Mouse (Mus musculus) MEL (cell line): ENCODE results near the gene Arhgap20. TPM values are rescaled to one million over a fixed set of nuclear protein-coding genes. Genes with fewer than 3 reads are reported as not detected.

Experiments used
- DNase-seq: peaks from one replicate; pipeline ENCODE4 v3.0.0; 2011; ENCODE audit warnings: low read depth, low spot score
- H3K27ac ChIP-seq: 2 replicates; pipeline ENCODE4 v1.5.1; 2012; ENCODE audit warnings: low read depth, mild to moderate bottlenecking, control low read depth, low read length, moderate library complexity; ENCODE audit not compliant: control insufficient read depth
- H3K27me3 ChIP-seq, 2 experiments: fragments of 150-350 bp in 1 of 2; sonication (generic) in 1 of 2; 2 replicates each; pipeline ENCODE4 v1.6.1; 2012; ENCODE audit warnings: low read length in 2 of 2, mild to moderate bottlenecking in 2 of 2, improper control_type of control experiment in 1 of 2, moderate library complexity in 1 of 2; ENCODE audit not compliant: insufficient read depth in 2 of 2, control insufficient read depth in 1 of 2
- H3K36me3 ChIP-seq, 2 experiments: 2 replicates each; pipeline ENCODE4 v1.6.1; 2012 to 2014; ENCODE audit warnings: low read length in 2 of 2, improper control_type of control experiment in 1 of 2, inconsistent platforms in 1 of 2, mild to moderate bottlenecking in 1 of 2; ENCODE audit not compliant: insufficient read depth in 2 of 2, control insufficient read depth in 1 of 2
- H3K4me1 ChIP-seq, 2 experiments: fragments of 150-350 bp in 1 of 2; sonication (generic) in 1 of 2; 2 replicates each; pipeline ENCODE4 v1.6.1; 2012; ENCODE audit warnings: low read length in 2 of 2, improper control_type of control experiment in 1 of 2, mild to moderate bottlenecking in 1 of 2; ENCODE audit not compliant: insufficient read depth in 2 of 2, control insufficient read depth in 1 of 2
- H3K4me3 ChIP-seq, 2 experiments: fragments of 150-350 bp in 1 of 2; sonication (generic) in 1 of 2; 2 replicates each; pipeline ENCODE4 v1.5.1; 2012; ENCODE audit warnings: low read depth in 2 of 2, low read length in 2 of 2, mild to moderate bottlenecking in 2 of 2, moderate library complexity in 2 of 2, control low read depth in 1 of 2, improper control_type of control experiment in 1 of 2; ENCODE audit not compliant: control insufficient read depth in 1 of 2, insufficient read depth in 1 of 2
- H3K79me2 ChIP-seq: 2 replicates; pipeline ENCODE4 v1.6.1; 2012; ENCODE audit warnings: mild to moderate bottlenecking, low read length, moderate library complexity; ENCODE audit not compliant: control insufficient read depth, poor library complexity, insufficient read depth
- H3K9ac ChIP-seq: 2 replicates; pipeline ENCODE4 v1.6.1; 2012; ENCODE audit warnings: low read depth, mild to moderate bottlenecking, control low read depth, low read length, moderate library complexity; ENCODE audit not compliant: control insufficient read depth, poor library complexity, severe bottlenecking
- H3K9me3 ChIP-seq: fragments of 150-350 bp; sonication (generic); replicated peaks from 2 replicates; pipeline ENCODE4 v1.6.1; 2012; ENCODE audit warnings: mild to moderate bottlenecking, low read length, improper control_type of control experiment, moderate library complexity; ENCODE audit not compliant: insufficient read depth
- CHD1 ChIP-seq: IDR thresholded peaks from 2 replicates; pipeline ENCODE4 v1.6.1; 2012; ENCODE audit warnings: low read depth, mild to moderate bottlenecking, inconsistent platforms, low read length, improper control_type of control experiment
- CHD2 ChIP-seq: IDR thresholded peaks from 2 replicates; pipeline ENCODE4 v1.6.1; 2011; ENCODE audit warnings: low read length, improper control_type of control experiment
- CTCF ChIP-seq, 3 experiments: IDR thresholded peaks in 2 of 3; conservative IDR thresholded peaks in 1 of 3; 2 replicates each; pipeline ENCODE4 v1.5.1; 2011 to 2012; ENCODE audit warnings: low read length in 3 of 3, low read depth in 2 of 3, mild to moderate bottlenecking in 2 of 3, improper control_type of control experiment in 1 of 3, inconsistent platforms in 1 of 3, mixed read lengths in 1 of 3, moderate library complexity in 1 of 3; ENCODE audit not compliant: control insufficient read depth in 1 of 3, insufficient read depth in 1 of 3, poor library complexity in 1 of 3, severe bottlenecking in 1 of 3
- ELF1 ChIP-seq: IDR thresholded peaks from 2 replicates; pipeline ENCODE4 v1.6.1; 2014; ENCODE audit warnings: low read depth, mild to moderate bottlenecking, inconsistent platforms, low read length, improper control_type of control experiment, moderate library complexity
- EP300 ChIP-seq, 2 experiments: IDR thresholded peaks; 2 replicates each; pipeline ENCODE4 v1.6.1; 2011; ENCODE audit warnings: improper control_type of control experiment in 2 of 2, low read length in 2 of 2, low read depth in 1 of 2, mild to moderate bottlenecking in 1 of 2
- ETS1 ChIP-seq: IDR thresholded peaks from 2 replicates; pipeline ENCODE4 v1.6.1; 2012; ENCODE audit warnings: low read depth, mild to moderate bottlenecking, inconsistent platforms, low read length, improper control_type of control experiment, moderate library complexity
- GABPA ChIP-seq: IDR thresholded peaks from 2 replicates; pipeline ENCODE4 v1.6.1; 2012; ENCODE audit warnings: low read depth, mild to moderate bottlenecking, inconsistent platforms, low read length, improper control_type of control experiment, moderate library complexity
- GATA1 ChIP-seq: IDR thresholded peaks from 2 replicates; pipeline ENCODE4 v1.6.1; 2011; ENCODE audit warnings: low read depth, low read length, improper control_type of control experiment
- HCFC1 ChIP-seq: IDR thresholded peaks from 2 replicates; pipeline ENCODE4 v1.6.1; 2012; ENCODE audit warnings: low read depth, mild to moderate bottlenecking, inconsistent platforms, low read length, improper control_type of control experiment, moderate library complexity
- MAX ChIP-seq: IDR thresholded peaks from 2 replicates; pipeline ENCODE4 v1.6.1; 2011; ENCODE audit warnings: low read length, improper control_type of control experiment
- MEF2A ChIP-seq: IDR thresholded peaks from 2 replicates; pipeline ENCODE4 v1.6.1; 2014; ENCODE audit warnings: low read depth, mild to moderate bottlenecking, inconsistent platforms, low read length, improper control_type of control experiment; ENCODE audit not compliant: poor library complexity, insufficient replicate concordance, severe bottlenecking; ENCODE audit errors: extremely low read depth
- MXI1 ChIP-seq: IDR thresholded peaks from 2 replicates; pipeline ENCODE4 v1.6.1; 2011; ENCODE audit warnings: mild to moderate bottlenecking, low read depth, low read length, improper control_type of control experiment
- NELFE ChIP-seq: IDR thresholded peaks from 2 replicates; pipeline ENCODE4 v1.6.1; 2011; ENCODE audit warnings: low read depth, low read length, improper control_type of control experiment
- NRF1 ChIP-seq: IDR thresholded peaks from 2 replicates; pipeline ENCODE4 v1.6.1; 2014; ENCODE audit warnings: low read depth, mild to moderate bottlenecking, inconsistent platforms, low read length, improper control_type of control experiment, moderate library complexity; ENCODE audit not compliant: poor library complexity, insufficient read depth, severe bottlenecking
- RCOR1 ChIP-seq: IDR thresholded peaks from 2 replicates; pipeline ENCODE4 v1.6.1; 2012; ENCODE audit warnings: low read depth, mild to moderate bottlenecking, inconsistent platforms, low read length, improper control_type of control experiment
- SIN3A ChIP-seq: IDR thresholded peaks from 2 replicates; pipeline ENCODE4 v1.6.1; 2012; ENCODE audit warnings: low read length, improper control_type of control experiment, inconsistent platforms
- SMC3 ChIP-seq: IDR thresholded peaks from 2 replicates; pipeline ENCODE4 v1.6.1; 2011; ENCODE audit warnings: low read depth, low read length, improper control_type of control experiment
- TBP ChIP-seq: IDR thresholded peaks from 2 replicates; pipeline ENCODE4 v1.8.0; 2011; ENCODE audit warnings: low read depth, low read length, improper control_type of control experiment
- TCF12 ChIP-seq: IDR thresholded peaks from 2 replicates; pipeline ENCODE4 v1.6.1; 2014; ENCODE audit warnings: low read depth, mild to moderate bottlenecking, inconsistent platforms, low read length, improper control_type of control experiment, moderate library complexity
- UBTF ChIP-seq: IDR thresholded peaks from 2 replicates; pipeline ENCODE4 v1.6.1; 2012; ENCODE audit warnings: low read depth, mild to moderate bottlenecking, inconsistent platforms, low read length, improper control_type of control experiment, moderate library complexity, borderline replicate concordance; ENCODE audit not compliant: insufficient read depth
- USF1 ChIP-seq: IDR thresholded peaks from 2 replicates; pipeline ENCODE4 v1.6.1; 2014; ENCODE audit warnings: low read depth, mild to moderate bottlenecking, inconsistent platforms, low read length, improper control_type of control experiment, moderate library complexity
- ZKSCAN1 ChIP-seq: IDR thresholded peaks from 2 replicates; pipeline ENCODE4 v1.6.1; 2012; ENCODE audit warnings: low read depth, mild to moderate bottlenecking, inconsistent platforms, low read length, improper control_type of control experiment, moderate library complexity
- ZMIZ1 ChIP-seq: IDR thresholded peaks from 2 replicates; pipeline ENCODE4 v1.6.1; 2012; ENCODE audit warnings: low read depth, mild to moderate bottlenecking, inconsistent platforms, low read length, improper control_type of control experiment, moderate library complexity
- polyA plus RNA-seq, 2 experiments: library from polyadenylated mRNA; stranded (reverse) in 1 of 2; unstranded in 1 of 2; fragments of >175 nt in 1 of 2; fragments of >200 nt in 1 of 2; gene quantifications; 2 replicates each; pipeline versions ENCODE4 v1.2.1 to v1.2.4; 2012; ENCODE audit warnings: low replicate concordance in 2 of 2, low read depth in 1 of 2; ENCODE audit not compliant: insufficient read length in 2 of 2, insufficient read depth in 1 of 2, missing spikeins in 1 of 2
- total RNA-seq: library from RNA; depleted of rRNA; stranded (reverse); fragments of 300-350 nt; gene quantifications from 2 replicates; pipeline ENCODE4 v1.2.3, GENCODE M21; 2012

Gene Arhgap20
- total and polyA plus RNA-seq, 3 experiments: not detected

DNA sequence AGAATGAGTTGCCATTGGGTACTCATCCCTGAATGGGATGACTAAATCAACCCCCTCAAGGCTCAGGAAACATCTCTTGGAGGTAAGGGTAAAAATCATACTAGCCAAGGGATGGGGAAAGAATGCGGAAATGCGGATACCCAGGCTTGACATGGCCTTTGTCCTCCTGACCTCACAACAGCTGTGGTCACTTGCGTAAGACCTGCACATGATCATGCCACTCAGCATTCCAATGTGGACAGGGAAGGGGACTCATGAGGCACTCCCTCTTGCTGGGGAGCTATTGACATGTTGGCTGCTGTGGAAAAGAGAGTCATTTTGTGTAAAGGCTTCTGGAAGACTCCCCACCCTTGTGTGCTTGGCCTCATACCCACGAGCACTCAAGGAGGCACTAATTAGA is 103.9 kb downstream of the Arhgap20 start:
- Histone ChIP-seq H3K27me3 (no peaks in the 10 kb centered on the region; a peak in 1 of 4 replicates), H3K79me2 (no peaks in the 10 kb centered on the region), H3K36me3 (no peaks in the 10 kb centered on the region)

DNA sequence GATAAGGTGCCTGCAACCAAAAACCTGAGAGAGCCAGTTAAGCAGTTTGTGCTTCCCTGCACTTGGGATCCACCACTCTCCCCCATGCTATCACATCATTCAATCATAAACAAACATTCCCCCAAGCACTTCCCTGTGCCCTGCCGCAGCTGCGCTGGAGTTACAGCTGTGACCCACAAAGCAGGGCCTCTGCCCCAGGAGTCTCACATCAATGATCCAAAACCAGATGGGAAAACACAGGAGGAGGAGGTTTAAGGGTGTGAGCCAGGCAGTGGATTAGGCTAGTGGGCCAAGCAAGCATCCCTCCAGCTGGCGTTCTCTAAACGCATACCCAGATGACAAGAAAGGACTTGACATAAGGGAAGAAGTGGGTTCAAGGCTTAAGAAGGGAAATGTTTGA is 109.2 kb downstream of the Arhgap20 start:
- no peaks in the 10 kb centered on the region for H3K36me3 ChIP-seq
- H3K4me1 ChIP-seq: no peaks in the 10 kb centered on the region

More for the DNA sequence above, 103.9 kb downstream of the Arhgap20 start:
- Histone ChIP-seq H3K4me3 (no peak overlapping the region), H3K27ac (no peak overlapping the region), H3K9ac (no peak overlapping the region), H3K4me1 (no peaks in the 10 kb centered on the region), H3K9me3 (no peaks in the 10 kb centered on the region)
- DNase-seq: no peak
- TF ChIP-seq GATA1 (no peak), EP300 (IDR thresholded peaks at IDR 0.05; ENCODE audit: low read depth in 1 of 2, low read length in 2 of 2) (no peak), CHD1 (no peak), MXI1 (no peak), SMC3 (no peak), ETS1 (no peak), ELF1 (no peak), TBP (no peak), NELFE (no peak), MAX (no peak), ZMIZ1 (no peak), NRF1 (no peak), MEF2A (no peak), TCF12 (no peak)

More for the DNA sequence above, 109.2 kb downstream of the Arhgap20 start:
- Histone ChIP-seq H3K9me3 (no peaks in the 10 kb centered on the region), H3K4me3 (no peak overlapping the region), H3K27ac (no peak overlapping the region), H3K9ac (no peak overlapping the region), H3K79me2 (no peaks in the 10 kb centered on the region), H3K27me3 (peaks cover 0 to 1% of the 10 kb centered on the region in 2 experiments; a peak in 2 of 4 replicates)
- no peak for DNase-seq
- TF ChIP-seq MXI1 (no peak), CHD2 (no peak), TCF12 (no peak), ZKSCAN1 (no peak), SIN3A (no peak), GABPA (no peak), ELF1 (no peak), ZMIZ1 (no peak), MAX (no peak), EP300 (IDR thresholded peaks at IDR 0.05; ENCODE audit: low read depth in 1 of 2, low read length in 2 of 2) (no peak), CTCF (IDR thresholded peaks at IDR 0.05 in 2 of 3, conservative IDR thresholded peaks at IDR 0.05 in 1 of 3; ENCODE audit: control insufficient read depth in 1 of 3, insufficient read depth in 1 of 3, low read depth in 2 of 3, low read length in 3 of 3, poor library complexity in 1 of 3, severe bottlenecking in 1 of 3) (no peak), GATA1 (no peak), UBTF (no peak), USF1 (no peak), HCFC1 (no peak), RCOR1 (no peak)
